Mouse (Mus musculus): ENCODE measurements around the gene Plxna1. TPM values are rescaled to one million over a fixed set of nuclear protein-coding genes. Genes with fewer than 3 reads are reported as not detected.

Gene Plxna1
- total and polyA plus RNA-seq, 3 experiments = 7.2 to 25.8 TPM; not detected in 1

- TF ChIP-seq NRF1 (IDR thresholded peaks at IDR 0.05; ENCODE audit: insufficient read depth, low read depth, low read length, poor library complexity, severe bottlenecking) (no peak), MXI1 (IDR thresholded peaks at IDR 0.05; ENCODE audit: low read depth, low read length) (no peak), TAL1 (IDR thresholded peaks at IDR 0.05; ENCODE audit: low read length) (peak; percentile 76), GATA1 (IDR thresholded peaks at IDR 0.05; ENCODE audit: low read depth, low read length) (peak; percentile 54; the same call in 1 of the 2 replicates), ELF1 (IDR thresholded peaks at IDR 0.05; ENCODE audit: low read depth, low read length) (no peak), MYC (IDR thresholded peaks at IDR 0.05; ENCODE audit: low read depth, low read length) (no peak), EP300 (IDR thresholded peaks at IDR 0.05; ENCODE audit: low read depth in 1 of 2, low read length in 2 of 2) (peak in 1 of 2 experiments; percentile 31; a peak in 3 of 4 replicates), ZNF384 (IDR thresholded peaks at IDR 0.05; ENCODE audit: low read depth, low read length) (no peak), HCFC1 (IDR thresholded peaks at IDR 0.05; ENCODE audit: low read depth, low read length) (no peak), KAT2A (conservative IDR thresholded peaks at IDR 0.05; ENCODE audit: low read depth, low read length) (no peak), RCOR1 (IDR thresholded peaks at IDR 0.05; ENCODE audit: low read depth, low read length) (no peak), SMC3 (IDR thresholded peaks at IDR 0.05; ENCODE audit: low read depth, low read length) (no peak), SIN3A (IDR thresholded peaks at IDR 0.05; ENCODE audit: low read length) (no peak), JUND (IDR thresholded peaks at IDR 0.05; ENCODE audit: low read depth, low read length) (no peak), TBP (IDR thresholded peaks at IDR 0.05; ENCODE audit: low read depth, low read length) (no peak), CHD2 (IDR thresholded peaks at IDR 0.05; ENCODE audit: low read length) (no peak), MAX (IDR thresholded peaks at IDR 0.05; ENCODE audit: low read length) (no peak), BHLHE40 (IDR thresholded peaks at IDR 0.05; ENCODE audit: borderline replicate concordance, low read depth, low read length) (no peak), MAZ (IDR thresholded peaks at IDR 0.05; ENCODE audit: low read depth, low read length) (no peak)
- H3K4me1 ChIP-seq (ENCODE audit: control insufficient read depth in 1 of 2, insufficient read depth in 2 of 2, low read length in 2 of 2) = peaks cover 0 to 34% of the 10 kb centered on the region in 2 experiments
- H3K9me3 ChIP-seq (replicated peaks; ENCODE audit: insufficient read depth, low read length) = no peaks in the 10 kb centered on the region
- peaks cover 0 to 9% of the 10 kb centered on the region in 2 experiments; a peak in 1 of 4 replicates for H3K36me3 ChIP-seq (ENCODE audit: control insufficient read depth in 1 of 2, insufficient read depth in 2 of 2, low read length in 2 of 2)
- peak overlapping the region; percentile 19; the same call in 1 of the 2 replicates for H3K9ac ChIP-seq (ENCODE audit: control insufficient read depth, low read depth, low read length, poor library complexity, severe bottlenecking)
- peak overlapping the region; percentile 29 for H3K27ac ChIP-seq (ENCODE audit: control insufficient read depth, low read depth, low read length)
- peak; percentile 66 for DNase-seq (ENCODE audit: low read depth, low spot score)
- no peaks in the 10 kb centered on the region for H3K27me3 ChIP-seq (ENCODE audit: control insufficient read depth in 1 of 2, insufficient read depth in 2 of 2, low read length in 2 of 2)
- peaks cover 16% of the 10 kb centered on the region for H3K79me2 ChIP-seq (ENCODE audit: control insufficient read depth, insufficient read depth, low read length, poor library complexity)
- H3K4me3 ChIP-seq (ENCODE audit: control insufficient read depth in 1 of 2, insufficient read depth in 1 of 2, low read depth in 2 of 2, low read length in 2 of 2) = no peak overlapping the region
Measured at GRCm38 (mm10) chr6:89359771-89360708, 2.4 kb downstream of the Plxna1 start.

GRCm38 (mm10) chr6:89359192-89359591, 3.2 kb downstream of the Plxna1 start:
- TF ChIP-seq RCOR1 (IDR thresholded peaks at IDR 0.05; ENCODE audit: low read depth, low read length) (no peak), RAD21 (IDR thresholded peaks at IDR 0.05; ENCODE audit: low read depth, low read length) (no peak), UBTF (IDR thresholded peaks at IDR 0.05; ENCODE audit: borderline replicate concordance, insufficient read depth, low read depth, low read length) (no peak), TCF12 (IDR thresholded peaks at IDR 0.05; ENCODE audit: low read depth, low read length) (no peak), ZC3H11A (IDR thresholded peaks at IDR 0.05; ENCODE audit: low read depth, low read length) (no peak), GATA1 (IDR thresholded peaks at IDR 0.05; ENCODE audit: low read depth, low read length) (no peak)
- Histone ChIP-seq H3K27me3 (ENCODE audit: control insufficient read depth in 1 of 2, insufficient read depth in 2 of 2, low read length in 2 of 2) (no peaks in the 10 kb centered on the region), H3K9me3 (replicated peaks; ENCODE audit: insufficient read depth, low read length) (no peaks in the 10 kb centered on the region)

More at GRCm38 (mm10) chr6:89359192-89359591, 3.2 kb downstream of the Plxna1 start:
- Histone ChIP-seq H3K79me2 (ENCODE audit: control insufficient read depth, insufficient read depth, low read length, poor library complexity) (peaks cover 16% of the 10 kb centered on the region), H3K36me3 (ENCODE audit: control insufficient read depth in 1 of 2, insufficient read depth in 2 of 2, low read length in 2 of 2) (peaks cover 0 to 9% of the 10 kb centered on the region in 2 experiments; a peak in 1 of 4 replicates), H3K4me1 (ENCODE audit: control insufficient read depth in 1 of 2, insufficient read depth in 2 of 2, low read length in 2 of 2) (peaks cover 0 to 27% of the 10 kb centered on the region in 2 experiments), H3K4me3 (ENCODE audit: control insufficient read depth in 1 of 2, insufficient read depth in 1 of 2, low read depth in 2 of 2, low read length in 2 of 2) (no peak overlapping the region), H3K27ac (ENCODE audit: control insufficient read depth, low read depth, low read length) (no peak overlapping the region), H3K9ac (ENCODE audit: control insufficient read depth, low read depth, low read length, poor library complexity, severe bottlenecking) (no peak overlapping the region)
- no peak for DNase-seq (ENCODE audit: low read depth, low spot score)

All from MEL (cell line).